Mouse (Mus musculus): Measurements from ENCODE around the gene Lgalsl.

Gene Lgalsl

GRCm38 (mm10) chr11:20782620-20783019 lies 48.2 kb downstream of the Lgalsl start:
- no peak for DNase-seq (ENCODE audit: low spot score)

- no peak for DNase-seq (ENCODE audit: low spot score)
Observed at GRCm38 (mm10) chr11:20780312-20780711, 50.5 kb downstream of the Lgalsl start.

DNA sequence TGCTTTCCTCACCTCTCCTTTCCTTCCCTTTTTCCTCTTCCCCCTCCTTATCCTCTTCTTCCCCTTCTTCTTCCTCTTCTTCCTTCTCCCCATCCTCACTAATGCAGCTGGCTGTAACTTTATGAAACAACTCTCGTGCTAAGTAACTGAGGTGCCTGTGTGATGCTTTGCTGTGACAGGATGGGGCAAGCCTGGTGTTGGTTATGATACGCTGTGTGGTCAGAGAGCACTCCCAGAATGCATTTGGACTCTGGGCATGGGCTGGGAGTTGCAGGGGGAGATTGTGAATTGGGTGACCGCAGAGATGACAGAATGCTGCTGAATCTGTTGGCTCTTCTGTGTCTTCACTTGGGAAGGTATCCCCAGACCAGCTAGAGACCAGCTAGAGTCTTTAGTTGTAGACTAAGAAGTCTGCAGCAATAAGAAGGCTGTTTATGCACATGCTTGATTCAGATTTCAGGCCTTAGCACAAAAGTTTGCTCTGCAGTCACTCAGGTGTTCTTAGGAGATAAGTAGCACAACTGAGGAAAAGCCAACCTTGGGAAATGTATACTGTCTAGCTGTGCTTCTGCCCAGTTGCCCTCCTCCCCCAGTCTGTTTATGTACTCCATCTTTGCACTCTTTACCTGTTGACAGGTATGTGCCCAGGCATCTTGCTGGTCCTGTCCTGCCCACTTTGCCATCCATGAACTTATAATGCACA lies 51.8 kb downstream of the Lgalsl start:
- DNase-seq (ENCODE audit: low spot score), result no peak

DNA sequence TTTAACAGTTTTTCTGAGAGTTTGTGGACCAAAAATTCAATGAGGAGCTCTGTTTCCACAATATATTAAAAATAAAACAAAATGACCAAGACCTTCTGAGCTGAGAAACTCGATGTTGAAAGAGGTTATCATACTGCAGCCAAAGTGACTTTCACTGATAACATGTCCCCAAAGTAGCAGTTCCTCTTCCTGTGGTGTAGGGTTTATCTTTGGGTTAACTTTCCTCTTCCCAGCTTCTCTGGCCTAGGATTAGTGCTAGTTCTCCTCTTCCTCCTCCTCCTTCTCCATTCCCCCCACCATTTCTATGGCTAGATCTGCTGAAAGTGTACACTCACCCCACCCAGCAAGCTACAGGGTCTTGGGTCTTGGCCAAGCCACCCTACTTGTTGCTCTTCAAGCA lies 52.6 kb downstream of the Lgalsl start:
- DNase-seq (ENCODE audit: low spot score), result no peak

- no peak for DNase-seq (ENCODE audit: low spot score)
Observed at GRCm38 (mm10) chr11:20776668-20777067, 54.2 kb downstream of the Lgalsl start.

Data from c-Kit-positive CD71-positive TER-119-positive erythroid progenitor cells, embryonic 14.5 days (primary cell).